Mouse (Mus musculus): Measurements from ENCODE around the gene Rdh9.

Gene Rdh9

GRCm38 (mm10) chr10:127776011-127776410 lies at the start of gene Rdh9:
Gene Rdh9 (plus strand): TSS chr10:127776386.
- in situ Hi-C loops (cut with MboI, MseI), result no loop called here

GRCm38 (mm10) chr10:127728437-127728836 lies 47.7 kb upstream of the Rdh9 start:
- in situ Hi-C loops (cut with MboI, MseI), result no loop called here

- in situ Hi-C loops (cut with MboI, MseI), result no loop called here
These were observed 45.8 kb upstream of the Rdh9 start for GRCm38 (mm10) chr10:127730285-127730932.

GRCm38 (mm10) chr10:127730933-127731310 lies 45.3 kb upstream of the Rdh9 start:
- in situ Hi-C loops (cut with MboI, MseI), result no loop called here

GRCm38 (mm10) chr10:127731397-127731796 lies 44.8 kb upstream of the Rdh9 start:
- in situ Hi-C loops (cut with MboI, MseI), result no loop called here

- in situ Hi-C loops (cut with MboI, MseI), result no loop called here
These were observed 41.8 kb upstream of the Rdh9 start for GRCm38 (mm10) chr10:127734434-127734833.

- in situ Hi-C loops (cut with MboI, MseI), result no loop called here
These were observed 39.9 kb upstream of the Rdh9 start for GRCm38 (mm10) chr10:127736266-127736665.

- in situ Hi-C loops (cut with MboI, MseI), result no loop called here
These were observed 39.3 kb upstream of the Rdh9 start for GRCm38 (mm10) chr10:127736916-127737315.

- in situ Hi-C loops (cut with MboI, MseI), result no loop called here
These were observed 38.6 kb upstream of the Rdh9 start for GRCm38 (mm10) chr10:127737552-127737951.

GRCm38 (mm10) chr10:127738151-127738882 lies 37.9 kb upstream of the Rdh9 start:
- in situ Hi-C loops (cut with MboI, MseI), result no loop called here

- in situ Hi-C loops (cut with MboI, MseI), result no loop called here
These were observed 37.0 kb upstream of the Rdh9 start, which contains the start of gene Zbtb39 for GRCm38 (mm10) chr10:127739083-127739660. Gene Zbtb39 (plus strand): TSS chr10:127739538.

- in situ Hi-C loops (cut with MboI, MseI), result loop anchor here in 1 of 2 experiments (5.0 kb wide), 2 partner anchors 62 to 97 kb away; partner anchors contain the start of gene Stat6
These were observed 36.5 kb upstream of the Rdh9 start for GRCm38 (mm10) chr10:127739661-127740161.

- in situ Hi-C loops (cut with MboI, MseI), result loop anchor here in 1 of 2 experiments (5.0 kb wide), 2 partner anchors 67 to 102 kb away; partner anchors contain the start of gene Stat6
These were observed 31.5 kb upstream of the Rdh9 start for GRCm38 (mm10) chr10:127744661-127745060.

GRCm38 (mm10) chr10:127745886-127746285 lies 30.3 kb upstream of the Rdh9 start:
- in situ Hi-C loops (cut with MboI, MseI), result no loop called here

- in situ Hi-C loops (cut with MboI, MseI), result no loop called here
These were observed 28.9 kb upstream of the Rdh9 start for GRCm38 (mm10) chr10:127747254-127747653.

GRCm38 (mm10) chr10:127748847-127749612 lies 27.2 kb upstream of the Rdh9 start:
- in situ Hi-C loops (cut with MboI, MseI), result no loop called here

- in situ Hi-C loops (cut with MboI, MseI), result loop anchor here in 1 of 2 experiments (10.0 kb wide), 1 partner anchor 815 kb away; no protein-coding TSS in a partner anchor
These were observed 25.9 kb upstream of the Rdh9 start for GRCm38 (mm10) chr10:127750136-127750777.

- in situ Hi-C loops (cut with MboI, MseI), result loop anchor here in 1 of 2 experiments (10.0 kb wide), 1 partner anchor 817 kb away; no protein-coding TSS in a partner anchor
These were observed 24.6 kb upstream of the Rdh9 start, which contains the start of gene Gpr182 for GRCm38 (mm10) chr10:127751548-127751947. Gene Gpr182 (minus strand): TSS chr10:127751732.

GRCm38 (mm10) chr10:127754566-127755166 lies 21.5 kb upstream of the Rdh9 start:
- in situ Hi-C loops (cut with MboI, MseI), result loop anchor here in 1 of 2 experiments (10.0 kb wide), 1 partner anchor 820 kb away; no protein-coding TSS in a partner anchor

GRCm38 (mm10) chr10:127755246-127755645 lies 20.9 kb upstream of the Rdh9 start:
- in situ Hi-C loops (cut with MboI, MseI), result loop anchor here in 1 of 2 experiments (10.0 kb wide), 1 partner anchor 820 kb away; no protein-coding TSS in a partner anchor

All from T-helper 17 cell (primary cell).